ENCODE assay signal across 10 mouse cellular contexts in genomic region chr3:108405536-108406305, GRCm38 (mm10). TPM values are rescaled to one million over a fixed set of nuclear protein-coding genes. Genes with fewer than 3 reads are reported as not detected.
DNase-seq lines count a peak whose midpoint lies in the region; ATAC-seq and TF ChIP-seq lines count a peak whose summit lies in the region.
"Had no signal": no experiment of that assay in that cellular context is flagged by ENCODE, and none has a peak within 500 bp of the region (broad histone marks: within the 10 kb centered on the region; RNA-seq: fewer than 3 reads in every experiment).

No protein-coding gene starts in this region.

- no peak for DNase-seq in cerebellum, adult 2 months
- no peak for DNase-seq in testis, postnatal 14 days (ENCODE audit: low spot score)
- DNase-seq in left cerebral cortex, postnatal 36 days (ENCODE audit: low spot score in 2 of 2) = peak; percentile 74 to 81
- DNase-seq in adrenal gland, adult 18-20 months (ENCODE audit: low spot score in 2 of 2) = no peak
- no peak for DNase-seq in gastrocnemius, postnatal 4 days (ENCODE audit: low spot score in 2 of 2)
- DNase-seq: lung, embryonic 14.5 days had no signal

- 13% methylated on average over 14 of the region's 14 CpGs for WGBS in cerebellum, adult 2 months

- peaks cover 60% of the 10 kb centered on the region for H3K4me1 ChIP-seq in cerebellum, adult 2 months (ENCODE audit: control insufficient read depth, insufficient read depth, low read length)
- H3K4me1 ChIP-seq in testis, adult 2 months (ENCODE audit: control insufficient read depth, insufficient read depth, low read length) = peaks cover 13% of the 10 kb centered on the region

- no peak for TF ChIP-seq CTCF in cerebellum, adult 2 months (IDR thresholded peaks at IDR 0.05; ENCODE audit: borderline replicate concordance, insufficient read depth, low read depth, low read length)
- no peak for TF ChIP-seq CTCF in testis, adult 2 months (IDR thresholded peaks at IDR 0.05; ENCODE audit: control insufficient read depth, insufficient read depth, insufficient replicate concordance, low read depth, low read length)

- ATAC-seq in cerebellum, adult (ENCODE audit: insufficient number of reproducible peaks, low FRiP score, low TSS enrichment) = no peak
- ATAC-seq in CD4-positive, CD25-positive, alpha-beta regulatory T cell, adult 4 months = no peak

- intact Hi-C loops in left cerebral cortex, postnatal 36 days (cut with DNase I) = loop anchor here (5.0 kb wide), 1 partner anchor 37 kb away; no protein-coding TSS in a partner anchor

- H3K4me3 ChIP-seq in cerebellum, adult 2 months (replicated peaks; ENCODE audit: insufficient read depth, low read depth, low read length) = no peak overlapping the region
- peak overlapping the region; percentile 68 for H3K4me3 ChIP-seq in testis, adult 2 months (ENCODE audit: control insufficient read depth, low read depth, low read length)

- no peak for TF ChIP-seq POLR2A in cerebellum, adult 2 months (IDR thresholded peaks at IDR 0.05; ENCODE audit: borderline replicate concordance, insufficient read depth, low read length)
- TF ChIP-seq POLR2A in testis, adult 2 months (IDR thresholded peaks at IDR 0.05; ENCODE audit: control insufficient read depth, low read depth, low read length) = no peak

- no peaks in the 10 kb centered on the region for H3K36me3 ChIP-seq in testis, adult 2 months (ENCODE audit: control insufficient read depth, insufficient read depth, low read length)

- H3K27me3 ChIP-seq in cerebellum, adult 2 months (ENCODE audit: control insufficient read depth, insufficient read depth, low read length) = no peaks in the 10 kb centered on the region
- H3K27me3 ChIP-seq in testis, adult 2 months (ENCODE audit: control insufficient read depth, insufficient read depth, low read length) = no peaks in the 10 kb centered on the region

- H3K27ac ChIP-seq in cerebellum, adult 2 months (ENCODE audit: insufficient read depth, low read length) = 0 out of 2 replicates have a peak overlapping the region, but pooled peaks have one; percentile 4
- H3K27ac ChIP-seq in testis, adult 2 months (ENCODE audit: control insufficient read depth, insufficient read depth, low read depth, low read length) = no peak overlapping the region

RNA-seq across cellular contexts. Expression of gene Celsr2, which starts 9.6 kb away (rescaled TPM):
- polyA plus RNA-seq in cerebellum, adult 2 months (2012; rRNA removed) = 57.4 and 58.2 TPM in 2 replicates
- 17.0 and 17.7 TPM in 2 replicates for polyA plus RNA-seq in testis, adult 2 months (2012; rRNA removed)
- total RNA-seq in left cerebral cortex, postnatal 36 days (2021) = 100 to 1,000 TPM; 168 to 174 TPM
- total RNA-seq in adrenal gland, adult 18-20 months (2021) = 1 to 10 TPM; 4.4 to 7.0 TPM
- 1 to 10 TPM in 1 of 2 experiments, under 1 TPM in 1; 0.61 to 2.1 TPM for polyA plus RNA-seq in CD4-positive, CD25-positive, alpha-beta regulatory T cell, adult 4 months (2017; shearing (Covaris generic))
- total RNA-seq in gastrocnemius, postnatal 4 days (2021) = 1 to 10 TPM; 3.0 to 5.9 TPM

RNA-seq across cellular contexts. Expression of gene Psrc1, which starts 22.1 kb away (rescaled TPM):
- 0.21 and 0.28 TPM in 2 replicates for polyA plus RNA-seq in cerebellum, adult 2 months (2012; rRNA removed)
- polyA plus RNA-seq in testis, adult 2 months (2012; rRNA removed) = 0.54 and 1.1 TPM in 2 replicates
- 10 to 100 TPM; 12.9 to 18.3 TPM for total RNA-seq in left cerebral cortex, postnatal 36 days (2021)
- 1 to 10 TPM; 1.7 to 1.8 TPM for total RNA-seq in adrenal gland, adult 18-20 months (2021)
- polyA plus RNA-seq in CD4-positive, CD25-positive, alpha-beta regulatory T cell, adult 4 months (2017; shearing (Covaris generic)) = 1 to 10 TPM; 1.7 to 3.4 TPM
- total RNA-seq in gastrocnemius, postnatal 4 days (2021) = 1 to 10 TPM; 4.1 to 6.0 TPM

RNA-seq across cellular contexts. Expression of gene Sars, which starts 39.3 kb away (rescaled TPM):
- polyA plus RNA-seq in cerebellum, adult 2 months (2012; rRNA removed) = 214 and 228 TPM in 2 replicates
- polyA plus RNA-seq in testis, adult 2 months (2012; rRNA removed) = 13.0 and 14.4 TPM in 2 replicates
- total RNA-seq in left cerebral cortex, postnatal 36 days (2021) = 100 to 1,000 TPM; 202 to 231 TPM
- 100 to 1,000 TPM; 168 to 202 TPM for total RNA-seq in adrenal gland, adult 18-20 months (2021)
- 100 to 1,000 TPM; 164 to 188 TPM for polyA plus RNA-seq in CD4-positive, CD25-positive, alpha-beta regulatory T cell, adult 4 months (2017; shearing (Covaris generic))
- 100 to 1,000 TPM; 107 to 113 TPM for total RNA-seq in gastrocnemius, postnatal 4 days (2021)

RNA-seq across cellular contexts. Expression of gene Mybphl, which starts 41.0 kb away (rescaled TPM):
- 0.16 TPM in 1 of 2 replicates, not detected in the other for polyA plus RNA-seq in cerebellum, adult 2 months (2012; rRNA removed)
- polyA plus RNA-seq in testis, adult 2 months (2012; rRNA removed) = 0.12 and 0.20 TPM in 2 replicates
- under 1 TPM in 1 of 2 experiments, not detected in 1; 0.25 TPM for total RNA-seq in left cerebral cortex, postnatal 36 days (2021)
- not detected for total RNA-seq in adrenal gland, adult 18-20 months (2021)
- not detected for polyA plus RNA-seq in CD4-positive, CD25-positive, alpha-beta regulatory T cell, adult 4 months (2017; shearing (Covaris generic))
- not detected for total RNA-seq in gastrocnemius, postnatal 4 days (2021)
- polyA plus RNA-seq: kidney, embryonic 16.5 days had no signal

Comparison
In these comparisons a context has a peak if more than half of its experiments do, and no peak if none do; other contexts are left out.
1. DNase-seq: peak in left cerebral cortex, postnatal 36 days (2 of 2); none in cerebellum, adult 2 months (0 of 2), testis, postnatal 14 days (single experiment), adrenal gland, adult 18-20 months (0 of 2) and gastrocnemius, postnatal 4 days (0 of 2).
2. RNA of gene Celsr2, which starts 9.6 kb away (total RNA-seq): 168 to 174 TPM in left cerebral cortex, postnatal 36 days; 4.4 to 7.0 TPM in adrenal gland, adult 18-20 months and 3.0 to 5.9 TPM in gastrocnemius, postnatal 4 days; every median in the first group is over 10 times any median in the second.